26 mouse cellular contexts compared by ENCODE assay signal in the genomic region with DNA sequence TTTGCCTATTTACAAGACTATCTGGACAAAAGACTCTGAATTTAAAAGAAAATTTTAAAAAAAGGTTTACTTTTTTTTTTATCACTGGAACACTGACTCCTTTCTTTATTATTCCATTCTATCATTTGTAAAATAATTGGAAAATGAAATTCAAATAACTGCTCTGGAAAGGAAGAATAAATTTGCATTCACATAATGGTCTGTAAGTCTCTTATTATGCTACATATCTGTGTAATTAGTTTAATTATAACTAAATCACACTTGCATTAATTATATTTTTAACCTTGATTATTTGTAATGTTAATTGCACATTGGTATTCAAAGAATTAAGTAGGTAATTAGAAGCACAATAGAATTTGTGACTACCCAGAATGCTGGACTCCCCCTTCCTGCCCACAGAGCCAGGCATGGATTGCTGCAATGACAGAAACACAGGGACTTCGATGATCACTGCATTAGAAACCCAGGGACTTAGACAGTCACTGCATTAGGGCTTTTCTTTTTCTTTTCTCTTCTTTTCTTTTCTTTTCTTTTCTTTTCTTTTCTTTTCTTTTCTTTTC.
DNase-seq lines count a peak whose midpoint lies in the region; ATAC-seq and TF ChIP-seq lines count a peak whose summit lies in the region.
"Had no signal": no experiment of that assay in that cellular context is flagged by ENCODE, and none has a peak within 500 bp of the region (broad histone marks: within the 10 kb centered on the region; RNA-seq: fewer than 3 reads in every experiment).

No protein-coding gene starts in this region.

- H3K4me2 ChIP-seq in hindbrain, embryonic 14.5 days (replicated peaks): no peak overlapping the region
- H3K4me2 ChIP-seq in hindbrain, postnatal 0 days (ENCODE audit: low read depth, low read length): no peak overlapping the region
- no peak overlapping the region for H3K4me2 ChIP-seq in forebrain, embryonic 16.5 days (ENCODE audit: low read length)
- H3K4me2 ChIP-seq: embryonic facial prominence, embryonic 15.5 days; heart, embryonic 12.5 days; kidney, embryonic 15.5 days; limb, embryonic 13.5 days; liver, embryonic 11.5 days; lung, embryonic 15.5 days; stomach, embryonic 15.5 days had no signal

- WGBS in hindbrain, embryonic 14.5 days: 37% methylated on average over 1 of the region's 1 CpGs
- 54% methylated on average over 1 of the region's 1 CpGs for WGBS in hindbrain, postnatal 0 days
- WGBS in forebrain, embryonic 16.5 days: 0% methylated on average over 1 of the region's 1 CpGs

- no peak for TF ChIP-seq CTCF in hindbrain, postnatal 0 days (IDR thresholded peaks at IDR 0.05; ENCODE audit: low read depth)
- TF ChIP-seq CTCF in brain, embryonic 14.5 days (IDR thresholded peaks at IDR 0.05; ENCODE audit: borderline replicate concordance, extremely low read depth, insufficient read depth, insufficient read length): no peak

- peak; percentile 65; the same call in 1 of the 2 replicates for ATAC-seq in hindbrain, embryonic 14.5 days (ENCODE audit: low FRiP score)
- no peak for ATAC-seq in hindbrain, postnatal 0 days
- ATAC-seq in forebrain, embryonic 16.5 days: peak; percentile 93
- ATAC-seq: CD4-positive, CD25-positive, alpha-beta regulatory T cell, adult 4 months; intestine, embryonic 16.5 days had no signal

- no peak for DNase-seq in hindbrain, embryonic 14.5 days (ENCODE audit: low spot score)
- DNase-seq in hindbrain, postnatal 0 days (ENCODE audit: low spot score): no peak
- DNase-seq in Muller cell, postnatal 12 days (ENCODE audit: inconsistent ontology term): peak; percentile 78
- peak; percentile 83 for DNase-seq in brain, embryonic 14.5 days (ENCODE audit: low read depth)
- no peak for DNase-seq in left cerebral cortex, postnatal 4 days
- DNase-seq in kidney, adult 9 months: no peak
- DNase-seq: adrenal gland, postnatal 25 days; cerebellum, adult 2 months; cerebellum, postnatal 14 days; gastrocnemius, postnatal 25 days; heart, adult 2 months; kidney, postnatal 36 days; right cerebral cortex, postnatal 25 days had no signal

- no peaks in the 10 kb centered on the region for H3K27me3 ChIP-seq in hindbrain, embryonic 14.5 days (ENCODE audit: control insufficient read depth, insufficient read depth, low read length)
- H3K27me3 ChIP-seq in hindbrain, postnatal 0 days (ENCODE audit: insufficient read depth, low read length): no peaks in the 10 kb centered on the region
- no peaks in the 10 kb centered on the region for H3K27me3 ChIP-seq in forebrain, embryonic 16.5 days (replicated peaks; ENCODE audit: control insufficient read depth, insufficient read depth, low read length)
- H3K27me3 ChIP-seq: embryonic facial prominence, embryonic 15.5 days; heart, embryonic 12.5 days; kidney, embryonic 15.5 days; limb, embryonic 13.5 days; lung, embryonic 15.5 days; stomach, embryonic 15.5 days had no signal

- no peaks in the 10 kb centered on the region for H3K9me3 ChIP-seq in hindbrain, embryonic 14.5 days (ENCODE audit: control insufficient read depth, low read length)
- H3K9me3 ChIP-seq in hindbrain, postnatal 0 days (ENCODE audit: low read length): no peaks in the 10 kb centered on the region
- H3K9me3 ChIP-seq in forebrain, embryonic 16.5 days (ENCODE audit: control insufficient read depth, low read length): no peaks in the 10 kb centered on the region
- H3K9me3 ChIP-seq: embryonic facial prominence, embryonic 10.5 days; embryonic facial prominence, embryonic 15.5 days; heart, embryonic 12.5 days; kidney, embryonic 15.5 days; limb, embryonic 13.5 days; lung, embryonic 15.5 days; stomach, embryonic 15.5 days had no signal

- H3K9ac ChIP-seq in hindbrain, embryonic 14.5 days: no peak overlapping the region
- H3K9ac ChIP-seq in hindbrain, postnatal 0 days (replicated peaks; ENCODE audit: low read length): no peak overlapping the region
- H3K9ac ChIP-seq in forebrain, embryonic 16.5 days (replicated peaks; ENCODE audit: low read depth, low read length): no peak overlapping the region
- H3K9ac ChIP-seq: embryonic facial prominence, embryonic 15.5 days; heart, embryonic 12.5 days; kidney, embryonic 15.5 days; limb, embryonic 13.5 days; lung, embryonic 15.5 days; stomach, embryonic 15.5 days had no signal

- no peaks in the 10 kb centered on the region for H3K36me3 ChIP-seq in hindbrain, embryonic 14.5 days (replicated peaks; ENCODE audit: control insufficient read depth, insufficient read depth)
- H3K36me3 ChIP-seq in hindbrain, postnatal 0 days (ENCODE audit: insufficient read depth, low read length): no peaks in the 10 kb centered on the region
- H3K36me3 ChIP-seq in forebrain, embryonic 16.5 days (ENCODE audit: control insufficient read depth, insufficient read depth): no peaks in the 10 kb centered on the region
- H3K36me3 ChIP-seq: embryonic facial prominence, embryonic 10.5 days; embryonic facial prominence, embryonic 15.5 days; heart, embryonic 12.5 days; kidney, embryonic 15.5 days; limb, embryonic 13.5 days; lung, embryonic 15.5 days; stomach, embryonic 15.5 days had no signal

- no peak overlapping the region for H3K27ac ChIP-seq in hindbrain, embryonic 14.5 days
- no peak overlapping the region for H3K27ac ChIP-seq in hindbrain, postnatal 0 days
- H3K27ac ChIP-seq in forebrain, embryonic 16.5 days (ENCODE audit: low read length): no peak overlapping the region
- H3K27ac ChIP-seq: embryonic facial prominence, embryonic 10.5 days; embryonic facial prominence, embryonic 15.5 days; heart, adult 2 months; kidney, embryonic 15.5 days; layer of hippocampus, adult 2 months; left cerebral cortex, adult 2 months; limb, embryonic 13.5 days; lung, embryonic 15.5 days; stomach, embryonic 15.5 days had no signal

- intact Hi-C loops in left cerebral cortex, postnatal 4 days (cut with DNase I): no loop called here

- no peaks in the 10 kb centered on the region for H3K4me1 ChIP-seq in hindbrain, embryonic 14.5 days (replicated peaks; ENCODE audit: control insufficient read depth, insufficient read depth, low read length)
- no peaks in the 10 kb centered on the region for H3K4me1 ChIP-seq in hindbrain, postnatal 0 days (ENCODE audit: insufficient read depth, low read length)
- peaks cover 3% of the 10 kb centered on the region for H3K4me1 ChIP-seq in forebrain, embryonic 16.5 days (replicated peaks; ENCODE audit: control insufficient read depth, insufficient read depth, low read length)
- H3K4me1 ChIP-seq: embryonic facial prominence, embryonic 10.5 days; embryonic facial prominence, embryonic 15.5 days; heart, embryonic 12.5 days; kidney, embryonic 15.5 days; limb, embryonic 13.5 days; lung, embryonic 15.5 days; stomach, embryonic 15.5 days had no signal

- H3K4me3 ChIP-seq in hindbrain, embryonic 14.5 days (replicated peaks; ENCODE audit: low read length): no peak overlapping the region
- H3K4me3 ChIP-seq in hindbrain, postnatal 0 days (ENCODE audit: low read length): no peak overlapping the region
- no peak overlapping the region for H3K4me3 ChIP-seq in forebrain, embryonic 16.5 days (replicated peaks; ENCODE audit: low read length)
- H3K4me3 ChIP-seq: embryonic facial prominence, embryonic 10.5 days; embryonic facial prominence, embryonic 15.5 days; heart, adult 2 months; heart, embryonic 12.5 days; kidney, embryonic 15.5 days; layer of hippocampus, adult 2 months; left cerebral cortex, adult 2 months; limb, embryonic 13.5 days; lung, embryonic 15.5 days; stomach, embryonic 15.5 days had no signal

- TF ChIP-seq POLR2A in brain, embryonic 14.5 days (IDR thresholded peaks at IDR 0.05; ENCODE audit: borderline replicate concordance, extremely low read depth, insufficient read depth, insufficient read length, poor library complexity, severe bottlenecking): no peak

Comparison
In these comparisons a context has a peak if more than half of its experiments do, and no peak if none do; other contexts are left out.
1. DNase-seq: peak in Muller cell, postnatal 12 days (single experiment) and brain, embryonic 14.5 days (single experiment); none in hindbrain, embryonic 14.5 days (single experiment), hindbrain, postnatal 0 days (single experiment), left cerebral cortex, postnatal 4 days (single experiment) and kidney, adult 9 months (single experiment).